ENCODE assay signal across 9 mouse cellular contexts in the genomic region with DNA sequence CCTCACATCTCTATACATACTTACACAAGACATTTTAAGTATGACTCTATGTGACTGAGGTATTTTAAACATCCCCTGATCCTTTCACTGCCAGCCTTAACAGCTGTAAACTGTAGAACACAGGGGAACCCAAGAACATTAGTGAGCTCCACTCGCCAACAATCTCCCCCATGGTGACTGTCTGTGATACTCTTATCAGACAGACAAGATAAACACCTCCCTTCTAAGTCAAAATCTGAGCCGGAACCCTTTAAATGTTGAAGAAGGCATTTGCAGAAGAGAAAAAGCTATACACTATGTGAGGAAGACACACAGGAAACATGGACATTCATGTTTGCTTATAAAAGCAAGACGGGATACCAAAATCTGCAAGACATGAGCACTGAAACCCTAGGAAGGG. TPM values are rescaled to one million over a fixed set of nuclear protein-coding genes. Genes with fewer than 3 reads are reported as not detected.
DNase-seq lines count a peak whose midpoint lies in the region; ATAC-seq and TF ChIP-seq lines count a peak whose summit lies in the region.
"Had no signal": no experiment of that assay in that cellular context is flagged by ENCODE, and none has a peak within 500 bp of the region (broad histone marks: within the 10 kb centered on the region; RNA-seq: fewer than 3 reads in every experiment).

No protein-coding gene starts in this region.

- H3K4me2 ChIP-seq in embryonic facial prominence, embryonic 12.5 days (replicated peaks), result peak overlapping the region; percentile 79
- H3K4me2 ChIP-seq in intestine, embryonic 15.5 days (replicated peaks), result peak overlapping the region; percentile 66
- peak overlapping the region; percentile 62 for H3K4me2 ChIP-seq in neural tube, embryonic 12.5 days (replicated peaks)

- TF ChIP-seq CTCF in liver, adult 2 months (IDR thresholded peaks at IDR 0.05; ENCODE audit: low read depth, low read length), result no peak

- peaks cover 43% of the 10 kb centered on the region; the same call in 1 of the 2 replicates for H3K79me2 ChIP-seq in liver, adult 2 months (ENCODE audit: control insufficient read depth, insufficient read depth, low read length)

- H3K9me3 ChIP-seq in embryonic facial prominence, embryonic 12.5 days, result no peaks in the 10 kb centered on the region
- no peaks in the 10 kb centered on the region for H3K9me3 ChIP-seq in intestine, embryonic 15.5 days
- H3K9me3 ChIP-seq in neural tube, embryonic 12.5 days, result no peaks in the 10 kb centered on the region

- peak overlapping the region; percentile 94 for H3K4me3 ChIP-seq in liver, adult 2 months (ENCODE audit: insufficient read depth, low read depth, low read length)
- peak overlapping the region; percentile 95 for H3K4me3 ChIP-seq in embryonic facial prominence, embryonic 12.5 days
- H3K4me3 ChIP-seq in intestine, embryonic 15.5 days (replicated peaks), result peak overlapping the region; percentile 67
- H3K4me3 ChIP-seq in neural tube, embryonic 12.5 days, result peak overlapping the region; percentile 82

- peak overlapping the region; percentile 93 for H3K27ac ChIP-seq in liver, adult 2 months (replicated peaks; ENCODE audit: insufficient read depth, low read depth, low read length)
- no peak overlapping the region for H3K27ac ChIP-seq in embryonic facial prominence, embryonic 12.5 days
- no peak overlapping the region for H3K27ac ChIP-seq in intestine, embryonic 15.5 days
- no peak overlapping the region for H3K27ac ChIP-seq in neural tube, embryonic 12.5 days

- no peak for ATAC-seq in embryonic facial prominence, embryonic 12.5 days (ENCODE audit: insufficient number of reproducible peaks, insufficient read depth, low FRiP score, low TSS enrichment)
- ATAC-seq in intestine, embryonic 15.5 days, result no peak
- ATAC-seq in neural tube, embryonic 12.5 days (ENCODE audit: low FRiP score, low read depth), result no peak

- 4% methylated on average over 3 of the region's 3 CpGs for WGBS in liver, adult 2 months
- WGBS in embryonic facial prominence, embryonic 12.5 days, result 56% methylated on average over 3 of the region's 3 CpGs
- 17% methylated on average over 3 of the region's 3 CpGs for WGBS in intestine, embryonic 15.5 days
- 65% methylated on average over 3 of the region's 3 CpGs for WGBS in neural tube, embryonic 12.5 days

- no peaks in the 10 kb centered on the region for H3K27me3 ChIP-seq in liver, adult 2 months (ENCODE audit: control insufficient read depth, insufficient read depth, low read length)
- H3K27me3 ChIP-seq in embryonic facial prominence, embryonic 12.5 days, result no peaks in the 10 kb centered on the region
- H3K27me3 ChIP-seq in intestine, embryonic 15.5 days (replicated peaks), result no peaks in the 10 kb centered on the region
- H3K27me3 ChIP-seq in neural tube, embryonic 12.5 days (replicated peaks), result no peaks in the 10 kb centered on the region

- TF ChIP-seq POLR2A in liver, adult 2 months (IDR thresholded peaks at IDR 0.05; ENCODE audit: extremely low read depth, insufficient read depth, low read length), result no peak

- H3K36me3 ChIP-seq in liver, adult 2 months (ENCODE audit: control insufficient read depth, insufficient read depth, low read length), result peaks cover 23% of the 10 kb centered on the region
- H3K36me3 ChIP-seq in embryonic facial prominence, embryonic 12.5 days, result peaks cover 31% of the 10 kb centered on the region
- H3K36me3 ChIP-seq in intestine, embryonic 15.5 days, result peaks cover 29% of the 10 kb centered on the region
- H3K36me3 ChIP-seq in neural tube, embryonic 12.5 days, result peaks cover 30% of the 10 kb centered on the region

- peaks cover 14% of the 10 kb centered on the region for H3K4me1 ChIP-seq in liver, adult 2 months (ENCODE audit: control insufficient read depth, insufficient read depth, low read length)
- peaks cover 25% of the 10 kb centered on the region for H3K4me1 ChIP-seq in embryonic facial prominence, embryonic 12.5 days
- peaks cover 19% of the 10 kb centered on the region for H3K4me1 ChIP-seq in intestine, embryonic 15.5 days (replicated peaks)
- peaks cover 30% of the 10 kb centered on the region for H3K4me1 ChIP-seq in neural tube, embryonic 12.5 days

- H3K9ac ChIP-seq in liver, adult 2 months (ENCODE audit: low read depth, low read length), result peak overlapping the region; percentile 97
- peak overlapping the region; percentile 92 for H3K9ac ChIP-seq in embryonic facial prominence, embryonic 12.5 days
- peak overlapping the region; percentile 97 for H3K9ac ChIP-seq in intestine, embryonic 15.5 days
- H3K9ac ChIP-seq in neural tube, embryonic 12.5 days, result peak overlapping the region; percentile 83

- DNase-seq in liver, adult 2 months (ENCODE audit: extremely low read depth, low read depth, low spot score), result no peak
- DNase-seq in liver, result no peak
- DNase-seq in gastrocnemius, postnatal 25 days, result no peak
- no peak for DNase-seq in left cerebral cortex, adult 9 months (ENCODE audit: low spot score in 2 of 2)
- DNase-seq in thymus, postnatal 25 days, result no peak
- DNase-seq: kidney, postnatal 36 days had no signal

RNA-seq across cellular contexts. Expression of a gene that starts 1.1 kb away (rescaled TPM):
- 44.5 and 53.2 TPM in 2 replicates for total RNA-seq in liver, adult 2 months (2014; rRNA removed)
- polyA plus RNA-seq in liver, adult 2 months (2012; rRNA removed), result 70.5 and 78.2 TPM in 2 replicates
- polyA plus RNA-seq in embryonic facial prominence, embryonic 12.5 days (2016; fragmentation: Nextera tagmentation; extraction: Ambion mirVana), result 26.2 and 28.3 TPM in 2 replicates
- polyA plus RNA-seq in intestine, embryonic 15.5 days (2015; fragmentation: Nextera tagmentation; extraction: Ambion mirVana), result 20.2 and 24.7 TPM in 2 replicates
- polyA plus RNA-seq in neural tube, embryonic 12.5 days (2016; fragmentation: Nextera tagmentation; extraction: Ambion mirVana), result 26.0 and 26.3 TPM in 2 replicates
- 10 to 100 TPM; 22.0 to 23.9 TPM for total RNA-seq in gastrocnemius, postnatal 25 days (2021)

RNA-seq across cellular contexts. Expression of a gene that starts 34.9 kb away (rescaled TPM):
- 2.4 and 4.4 TPM in 2 replicates for total RNA-seq in liver, adult 2 months (2014; rRNA removed)
- polyA plus RNA-seq in liver, adult 2 months (2012; rRNA removed), result 7.1 and 8.7 TPM in 2 replicates
- polyA plus RNA-seq in embryonic facial prominence, embryonic 12.5 days (2016; fragmentation: Nextera tagmentation; extraction: Ambion mirVana), result 30.1 and 31.5 TPM in 2 replicates
- polyA plus RNA-seq in intestine, embryonic 15.5 days (2015; fragmentation: Nextera tagmentation; extraction: Ambion mirVana), result 14.6 and 17.1 TPM in 2 replicates
- 29.7 and 32.7 TPM in 2 replicates for polyA plus RNA-seq in neural tube, embryonic 12.5 days (2016; fragmentation: Nextera tagmentation; extraction: Ambion mirVana)
- 1 to 10 TPM; 6.5 to 7.6 TPM for total RNA-seq in gastrocnemius, postnatal 25 days (2021)

RNA-seq across cellular contexts. Expression of a gene that starts 54.7 kb away (rescaled TPM):
- total RNA-seq in liver, adult 2 months (2014; rRNA removed), result 38.2 and 40.8 TPM in 2 replicates
- polyA plus RNA-seq in liver, adult 2 months (2012; rRNA removed), result 35.7 and 52.0 TPM in 2 replicates
- polyA plus RNA-seq in embryonic facial prominence, embryonic 12.5 days (2016; fragmentation: Nextera tagmentation; extraction: Ambion mirVana), result 108 and 112 TPM in 2 replicates
- 101 and 105 TPM in 2 replicates for polyA plus RNA-seq in intestine, embryonic 15.5 days (2015; fragmentation: Nextera tagmentation; extraction: Ambion mirVana)
- polyA plus RNA-seq in neural tube, embryonic 12.5 days (2016; fragmentation: Nextera tagmentation; extraction: Ambion mirVana), result 113 and 115 TPM in 2 replicates
- 100 to 1,000 TPM; 128 to 139 TPM for total RNA-seq in gastrocnemius, postnatal 25 days (2021)

RNA-seq across cellular contexts. Expression of a gene that starts 54.8 kb away (rescaled TPM):
- total RNA-seq in liver, adult 2 months (2014; rRNA removed), result 31.5 and 32.8 TPM in 2 replicates
- 41.0 and 45.0 TPM in 2 replicates for polyA plus RNA-seq in liver, adult 2 months (2012; rRNA removed)
- 184 and 188 TPM in 2 replicates for polyA plus RNA-seq in embryonic facial prominence, embryonic 12.5 days (2016; fragmentation: Nextera tagmentation; extraction: Ambion mirVana)
- polyA plus RNA-seq in intestine, embryonic 15.5 days (2015; fragmentation: Nextera tagmentation; extraction: Ambion mirVana), result 88.2 and 90.6 TPM in 2 replicates
- polyA plus RNA-seq in neural tube, embryonic 12.5 days (2016; fragmentation: Nextera tagmentation; extraction: Ambion mirVana), result 177 and 180 TPM in 2 replicates
- 10 to 100 TPM; 24.9 to 27.3 TPM for total RNA-seq in gastrocnemius, postnatal 25 days (2021)
